Mouse (Mus musculus): ENCODE measurements at regions not wholly inside any gene's neighbourhood (a gene's known extent, or its start where the extent isn't known, plus 50 kb on each side); places are given as distances from the start of the nearest gene placed in this dataset.
"Not testable (repeated sequence)": the region's sequence is repeated elsewhere in the genome, so short reads cannot be mapped to it uniquely, and the experiment has no call there.

DNA sequence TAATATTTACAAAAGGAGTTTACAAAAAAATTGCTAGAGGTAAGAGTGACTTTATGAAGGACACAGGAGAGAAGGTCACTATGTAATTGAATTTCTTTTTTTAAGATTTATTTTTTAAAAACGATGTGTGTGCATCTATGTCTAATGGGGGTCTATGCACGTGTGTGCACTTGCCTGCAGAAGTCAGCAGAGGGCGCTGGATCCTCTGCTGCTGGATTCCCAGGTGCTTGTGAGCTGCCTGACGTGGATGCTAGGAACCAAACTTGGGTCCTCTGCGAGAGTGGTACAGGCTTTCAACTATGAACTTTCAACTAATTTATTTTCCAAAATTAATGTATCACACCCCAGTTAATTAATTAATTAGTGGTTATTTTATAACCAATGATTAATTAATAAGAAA lies 85.0 kb downstream of the Glrx3 start:
- intact Hi-C loops (cut with DNase I), result no loop called here
- no peak for DNase-seq

DNA sequence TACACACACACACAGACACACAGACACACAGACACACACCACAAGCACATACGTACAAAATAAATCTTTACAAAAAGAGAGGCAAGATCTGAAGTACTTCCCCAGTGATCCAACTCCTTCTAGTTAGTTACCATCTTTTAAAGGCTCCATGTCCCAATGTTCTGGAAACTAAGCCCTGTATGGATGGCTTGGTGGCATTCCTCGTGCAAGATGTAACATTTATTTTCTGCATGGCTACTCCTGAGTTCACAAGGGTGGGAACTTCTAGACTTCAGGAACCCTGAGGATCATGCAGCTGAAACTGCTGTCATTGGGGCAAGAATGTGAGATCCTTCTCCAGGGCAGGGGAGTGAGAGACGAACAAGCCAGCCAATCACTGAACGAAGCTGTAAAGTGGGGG lies 96.1 kb downstream of the Glrx3 start:
- intact Hi-C loops (cut with DNase I), result no loop called here
- no peak for DNase-seq

DNA sequence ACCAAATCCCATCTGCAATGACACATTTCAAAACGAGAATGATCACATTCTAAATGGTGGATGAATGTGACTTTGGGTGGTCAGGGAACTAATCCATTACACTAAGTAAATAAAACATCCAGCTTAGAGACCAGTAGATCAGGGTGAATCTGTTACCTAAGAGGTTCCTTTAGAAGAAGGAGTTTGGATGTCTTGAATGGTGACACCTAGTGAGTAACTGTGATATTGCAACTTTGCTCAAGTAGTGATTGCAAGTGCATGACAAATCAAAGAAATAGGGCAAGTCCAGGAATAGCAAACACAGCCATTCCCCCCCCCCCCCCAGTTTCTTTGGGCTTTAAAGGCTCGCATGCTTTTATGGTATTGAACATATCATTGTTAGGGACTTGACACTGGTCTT lies 112.6 kb downstream of the Glrx3 start:
- peak in 1 of 2 experiments; percentile 23 for DNase-seq
- intact Hi-C loops (cut with DNase I), result loop anchor here (2.0 kb wide), 1 partner anchor 71 kb away; no protein-coding TSS in a partner anchor

DNA sequence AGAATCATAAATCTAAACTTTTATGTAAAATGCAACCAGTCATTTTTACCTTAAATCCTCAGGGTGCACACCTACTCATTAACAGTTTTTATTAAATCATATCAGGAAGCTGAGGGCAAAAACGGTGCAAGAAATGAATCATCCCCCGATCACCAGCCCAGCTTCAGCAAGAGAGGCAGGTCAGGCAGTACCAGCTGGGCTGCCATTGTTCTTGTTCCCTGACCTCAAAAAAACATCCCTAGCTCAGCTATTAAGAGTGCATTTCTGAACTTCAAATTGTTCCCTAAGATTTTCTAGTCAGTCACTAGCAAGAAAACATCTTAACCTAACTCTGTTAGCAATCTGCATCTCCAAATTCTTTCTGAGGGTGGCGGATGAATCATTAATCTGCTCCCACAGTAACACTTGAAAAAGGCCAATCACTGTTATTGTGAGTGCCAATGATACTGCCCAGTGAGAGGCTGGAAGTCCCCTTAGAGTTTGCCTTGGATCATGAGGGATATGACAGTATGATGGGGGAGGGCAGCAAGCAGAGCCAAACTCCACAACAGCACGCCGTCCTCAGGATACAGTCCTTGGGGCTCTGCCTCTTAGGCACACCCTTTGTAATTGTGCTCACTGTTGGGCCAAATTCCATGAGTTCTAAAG lies 115.3 kb downstream of the Glrx3 start:
- no peak for DNase-seq
- intact Hi-C loops (cut with DNase I), result no loop called here

DNA sequence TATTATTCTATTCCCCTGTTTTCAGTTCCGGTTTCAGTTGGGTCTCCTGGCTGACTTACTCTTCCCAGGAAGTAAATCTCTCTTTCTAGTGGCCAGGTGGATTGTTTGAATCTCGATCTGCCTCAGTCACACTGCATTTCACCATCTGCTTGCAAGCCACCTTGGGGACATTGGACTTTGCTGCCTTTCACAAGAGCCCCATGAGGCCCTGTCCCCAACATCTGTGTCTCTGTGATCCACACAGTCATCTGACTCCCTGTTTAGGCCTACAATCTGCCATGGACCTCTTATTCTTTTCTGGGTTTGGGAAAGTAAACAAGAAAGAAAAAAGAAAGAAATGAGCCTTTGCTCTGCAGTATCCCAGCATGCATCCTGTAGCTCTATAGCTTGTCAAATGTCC lies 118.1 kb downstream of the Glrx3 start:
- DNase-seq, result no peak
- intact Hi-C loops (cut with DNase I), result no loop called here

DNA sequence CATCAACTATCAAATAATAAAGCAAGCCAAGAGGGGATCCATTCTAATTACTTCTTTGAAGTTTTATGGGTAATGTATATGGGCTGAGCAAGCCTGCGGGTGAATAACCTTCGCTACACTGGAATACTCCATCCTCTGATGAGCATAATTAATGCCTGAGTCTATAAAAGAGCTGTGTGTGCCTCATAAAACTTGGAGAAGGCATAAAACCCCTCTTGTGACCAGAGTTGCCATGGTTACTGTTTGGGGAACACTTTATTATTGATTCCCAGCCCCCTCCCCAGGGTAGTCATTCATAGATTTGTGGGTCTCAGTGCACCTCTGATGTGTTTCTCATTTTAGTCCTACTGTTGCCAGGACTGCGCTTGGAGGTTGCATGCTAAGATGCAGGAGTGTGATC lies 120.0 kb downstream of the Glrx3 start:
- intact Hi-C loops (cut with DNase I), result no loop called here
- DNase-seq, result no peak

DNA sequence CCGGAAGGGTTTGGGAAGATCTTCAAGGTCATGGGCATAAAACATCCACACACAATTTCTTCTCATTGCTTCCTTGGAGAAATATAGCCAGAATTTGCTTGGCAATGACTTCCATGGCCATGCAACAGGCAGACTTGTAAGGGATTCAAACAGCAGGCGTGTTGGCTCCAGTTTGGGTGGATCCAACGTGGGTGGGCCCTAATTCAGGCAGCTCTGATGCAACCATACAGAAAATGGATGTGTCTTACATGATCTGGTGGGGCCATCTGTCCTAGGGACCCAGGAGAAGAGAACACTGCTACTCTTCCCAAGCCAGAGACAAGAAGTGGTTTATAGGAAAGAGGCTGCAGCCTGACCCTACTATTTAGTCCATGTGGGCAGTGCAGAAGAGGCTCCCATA lies 121.5 kb downstream of the Glrx3 start:
- intact Hi-C loops (cut with DNase I), result no loop called here
- DNase-seq, result no peak

DNA sequence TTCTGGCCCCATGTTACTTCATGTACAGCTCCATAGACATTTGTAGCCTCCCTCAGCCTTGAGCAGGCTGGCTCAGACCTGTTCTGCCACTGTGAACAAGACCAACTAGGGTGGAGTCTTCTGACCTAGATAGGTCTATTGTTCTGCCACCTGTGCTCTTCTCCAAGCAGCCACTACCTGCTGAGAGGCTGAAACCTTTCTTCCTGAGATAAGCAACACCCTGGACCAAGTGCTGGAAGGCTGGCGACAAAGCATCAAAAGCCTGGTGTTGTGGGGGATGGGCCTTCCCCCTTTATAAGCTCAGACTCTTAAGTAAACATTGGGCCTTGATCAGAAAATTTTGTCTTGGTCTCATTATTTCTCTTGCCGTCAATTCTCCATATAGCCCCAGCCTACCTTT lies 132.8 kb downstream of the Glrx3 start:
- intact Hi-C loops (cut with DNase I), result no loop called here
- DNase-seq, result no peak

DNA sequence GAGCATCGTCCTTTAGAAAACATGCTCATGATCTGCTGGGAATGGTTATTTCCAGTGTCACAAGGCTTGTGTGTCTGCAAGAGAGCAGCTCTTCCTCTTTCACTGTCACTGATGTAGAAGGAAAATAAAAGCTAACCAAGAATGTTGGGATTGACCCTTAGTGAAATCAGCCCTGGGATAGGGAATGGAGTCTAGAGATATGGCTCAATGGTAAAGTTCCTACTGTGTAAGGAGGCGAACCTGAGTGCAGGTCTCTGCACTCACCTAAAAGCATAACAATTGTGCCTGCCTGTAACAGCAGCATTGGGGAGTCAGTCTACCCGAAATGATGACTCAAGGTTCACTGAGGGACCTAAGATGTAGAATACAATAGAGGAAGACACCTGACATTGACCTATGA lies 138.1 kb downstream of the Glrx3 start:
- intact Hi-C loops (cut with DNase I), result no loop called here
- no peak for DNase-seq

DNA sequence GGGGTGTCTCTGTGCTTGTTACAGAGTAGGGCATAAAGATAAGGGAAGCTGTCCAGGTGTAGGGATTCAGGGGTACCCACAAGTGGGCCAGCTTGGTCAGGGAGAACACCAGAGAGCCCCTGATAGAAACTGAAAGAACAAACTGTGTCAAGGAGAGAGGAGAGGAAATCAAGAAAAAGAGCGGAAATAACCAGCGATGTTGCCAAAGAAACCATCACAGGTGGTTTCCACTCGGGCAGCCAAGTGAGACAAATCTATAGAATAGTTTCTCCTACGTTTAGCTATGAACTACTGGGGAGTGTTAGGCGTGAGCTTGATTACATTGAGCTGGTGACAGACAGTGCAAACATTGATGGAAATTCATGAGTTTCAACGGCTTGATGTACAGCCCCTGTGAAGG lies 138.8 kb downstream of the Glrx3 start:
- intact Hi-C loops (cut with DNase I), result no loop called here
- no peak for DNase-seq

DNA sequence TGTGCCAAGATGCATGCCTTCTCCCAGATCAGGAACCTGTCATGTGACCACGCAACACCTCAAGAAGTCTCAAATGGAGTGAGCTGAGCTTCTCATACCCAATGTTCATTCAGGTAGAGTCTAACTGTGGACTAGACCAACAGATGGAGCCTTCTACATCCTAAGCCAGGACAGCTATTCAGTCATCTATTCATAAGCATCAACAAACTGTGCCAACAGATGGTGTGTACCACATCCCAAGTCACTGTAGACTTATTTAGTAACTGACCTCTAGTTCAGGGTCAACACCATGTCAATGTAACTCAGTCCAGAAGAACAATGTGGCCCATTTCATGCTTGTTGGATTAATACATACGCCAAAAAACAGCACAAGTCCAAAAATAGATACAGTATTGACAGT lies 146.1 kb downstream of the Glrx3 start:
- no peak for DNase-seq
- intact Hi-C loops (cut with DNase I), result no loop called here

DNA sequence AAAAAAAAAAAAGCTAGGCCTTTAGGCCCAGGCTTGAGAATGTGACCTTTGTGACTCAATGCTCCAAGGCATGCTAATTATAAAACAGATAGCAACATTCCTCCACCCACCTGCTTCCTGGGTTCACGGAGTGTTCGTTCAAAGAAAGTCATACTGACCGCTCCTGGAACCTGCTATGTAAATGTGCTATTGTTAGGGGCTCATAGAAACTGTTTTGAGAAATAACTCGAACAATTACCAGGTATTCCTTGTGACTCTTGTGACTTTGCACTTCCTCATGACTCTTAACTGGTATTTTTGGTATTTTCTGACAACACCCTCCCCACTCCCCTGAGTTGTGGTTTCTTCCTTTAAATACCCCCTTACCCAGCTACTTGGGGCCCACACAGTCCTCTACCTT lies 147.5 kb downstream of the Glrx3 start:
- intact Hi-C loops (cut with DNase I), result not testable (repeated sequence)

DNA sequence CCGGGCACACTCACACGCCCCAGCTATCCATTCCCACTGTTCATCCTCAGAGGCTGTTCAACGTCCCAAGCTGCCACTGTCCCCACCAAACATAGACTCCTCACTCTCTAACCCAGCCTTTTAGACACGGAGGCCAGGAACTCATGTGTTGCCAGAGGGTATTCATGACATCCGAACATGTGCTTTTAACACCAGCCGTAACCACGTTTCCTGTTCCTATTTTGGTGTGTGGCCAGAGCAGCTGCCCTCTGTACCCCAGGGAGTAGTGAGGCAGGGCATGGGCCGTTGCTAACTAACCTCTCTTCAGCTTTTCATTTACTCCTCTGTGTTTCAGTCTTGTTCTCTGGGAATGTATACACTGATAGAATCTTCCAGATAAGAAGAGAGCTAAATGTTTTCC lies 156.2 kb downstream of the Glrx3 start:
- intact Hi-C loops (cut with DNase I), result no loop called here
- no peak for DNase-seq

More for the DNA sequence above, 147.5 kb downstream of the Glrx3 start:
- not testable (repeated sequence) for DNase-seq

DNA sequence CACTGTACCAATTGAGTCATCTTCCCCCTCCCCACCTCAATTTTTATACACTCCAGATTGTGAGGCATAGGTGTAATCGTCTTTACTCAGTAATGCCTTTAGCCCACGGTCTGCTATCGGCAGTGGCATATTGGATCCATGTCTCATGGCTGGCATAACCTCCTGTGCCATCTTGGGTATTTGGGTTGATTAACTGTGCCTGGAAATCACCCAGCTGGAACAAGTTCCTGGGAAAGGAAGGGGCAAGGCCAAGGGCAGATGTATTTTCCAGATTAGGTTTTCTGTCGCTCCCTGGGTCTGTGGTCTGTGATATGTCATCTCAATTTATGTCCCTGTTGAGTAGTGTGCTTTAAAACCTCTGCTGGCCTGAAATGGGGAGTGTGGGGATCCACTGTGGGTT lies 158.2 kb downstream of the Glrx3 start:
- DNase-seq, result no peak
- intact Hi-C loops (cut with DNase I), result no loop called here

DNA sequence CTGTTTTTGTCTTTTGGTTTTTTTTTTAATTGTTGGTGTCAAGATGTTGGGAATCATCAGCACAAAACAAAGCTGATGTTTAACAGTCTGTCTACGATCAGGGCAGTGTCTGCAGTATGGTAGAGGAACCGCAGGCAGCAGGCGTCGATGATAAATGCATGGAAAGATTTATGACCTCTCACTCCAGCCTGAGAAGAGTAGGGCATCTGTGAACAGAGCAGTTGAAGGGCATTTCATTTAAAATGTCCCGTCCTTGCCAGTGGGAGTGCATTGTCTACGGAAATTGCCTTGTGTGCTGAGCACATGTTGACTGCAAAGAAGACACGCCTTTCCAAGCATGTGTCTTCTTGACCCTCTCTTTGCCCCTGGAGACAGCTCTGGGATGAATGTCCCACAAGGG lies 158.7 kb downstream of the Glrx3 start:
- DNase-seq, result no peak
- intact Hi-C loops (cut with DNase I), result no loop called here

DNA sequence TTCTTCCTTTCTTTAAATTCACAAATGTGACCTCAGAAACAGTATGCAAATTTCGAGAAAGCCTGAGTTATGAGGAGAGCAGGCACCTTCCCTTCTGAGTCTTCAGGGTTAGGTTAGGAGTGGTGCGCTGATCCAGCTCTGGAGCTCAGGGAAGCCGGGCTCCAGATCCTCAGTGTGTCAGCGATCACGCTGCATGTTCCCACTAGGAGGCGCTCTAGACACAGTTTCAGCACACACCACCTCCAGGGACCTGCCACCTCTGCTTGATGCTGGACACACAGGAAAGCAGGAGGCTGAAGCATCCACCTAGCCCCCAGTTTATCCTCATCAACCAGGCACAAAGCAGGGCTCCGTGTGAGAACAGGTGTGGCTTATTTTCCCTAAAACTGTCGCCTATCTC lies 165.6 kb downstream of the Glrx3 start:
- DNase-seq, result peak; percentile 65 to 79

DNA sequence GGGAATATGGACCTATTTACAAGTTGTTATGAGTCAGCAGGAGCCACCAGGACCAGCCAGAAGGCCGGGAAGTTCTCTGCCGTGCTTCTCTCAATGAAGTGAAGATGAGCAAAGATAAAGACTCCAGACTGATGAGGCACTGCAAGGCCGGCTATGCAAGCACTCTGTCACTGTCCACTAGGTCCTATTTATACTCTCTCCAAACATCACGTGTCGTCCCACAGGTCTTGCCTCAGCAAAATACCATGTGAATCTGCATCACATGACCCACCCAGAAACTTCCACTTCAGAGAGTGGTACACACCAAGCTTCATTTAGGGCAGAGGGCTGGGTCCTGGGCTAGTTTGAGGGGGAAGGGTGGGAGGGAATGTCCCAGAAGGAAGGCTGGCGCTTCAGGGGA lies 172.3 kb downstream of the Glrx3 start:
- intact Hi-C loops (cut with DNase I), result loop anchor here (10.0 kb wide), 1 partner anchor 815 kb away; no protein-coding TSS in a partner anchor
- no peak for DNase-seq

More for the DNA sequence above, 165.6 kb downstream of the Glrx3 start:
- intact Hi-C loops (cut with DNase I), result loop anchor here (1.0 to 10.0 kb wide), 4 partner anchors 182 to 1224 kb away; no protein-coding TSS in a partner anchor

DNA sequence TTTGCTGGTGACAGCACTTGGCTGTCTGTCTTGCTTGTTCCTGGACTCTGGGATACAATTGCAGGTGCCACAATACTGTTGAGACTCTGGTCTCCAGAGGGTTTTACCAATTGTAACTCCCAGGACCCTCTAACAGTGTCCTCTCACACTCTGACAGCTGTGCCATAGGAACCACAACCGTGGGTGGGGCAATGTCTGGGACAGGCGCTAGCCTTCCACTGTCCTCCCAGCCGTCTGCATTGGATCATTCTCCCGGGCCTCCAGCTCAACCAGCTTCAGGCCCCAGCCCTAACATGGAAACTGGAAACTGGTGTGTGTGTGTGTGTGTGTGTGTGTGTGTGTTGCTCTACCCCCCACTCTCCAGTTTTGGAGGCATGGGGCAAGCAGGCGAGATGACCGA lies 173.9 kb downstream of the Glrx3 start:
- DNase-seq, result no peak
- intact Hi-C loops (cut with DNase I), result no loop called here

DNA sequence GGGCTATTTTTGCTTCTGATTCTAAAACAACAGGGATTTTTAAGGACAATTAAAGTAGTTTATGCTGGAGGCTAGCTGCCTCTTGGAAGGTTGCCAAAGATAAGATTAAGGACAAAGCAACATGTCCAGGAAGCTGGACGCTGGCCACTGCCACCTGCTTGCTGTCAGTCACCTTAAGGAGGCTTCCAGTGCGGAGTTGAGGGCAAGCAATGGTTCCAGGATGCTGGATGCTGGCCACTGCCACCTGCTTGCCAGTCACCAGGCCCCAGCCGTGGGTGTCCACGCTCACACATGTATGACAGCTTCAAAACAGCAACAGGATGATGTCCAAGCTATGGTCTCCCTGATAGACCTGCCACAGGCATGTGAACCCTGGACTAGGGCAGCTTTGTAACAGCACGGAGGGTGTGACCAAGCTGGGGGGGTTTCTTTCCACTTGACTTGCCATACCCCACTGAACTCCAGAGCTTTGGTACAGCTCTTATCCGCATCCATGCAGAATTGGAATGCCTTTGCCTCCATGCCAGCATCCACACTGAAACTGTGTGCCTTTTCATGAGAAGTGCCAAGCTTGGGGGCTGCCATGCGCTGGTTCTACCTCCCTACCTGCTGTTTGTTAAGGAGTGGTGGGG lies 174.6 kb downstream of the Glrx3 start:
- intact Hi-C loops (cut with DNase I), result no loop called here
- peak in 1 of 2 experiments; percentile 23 for DNase-seq

DNA sequence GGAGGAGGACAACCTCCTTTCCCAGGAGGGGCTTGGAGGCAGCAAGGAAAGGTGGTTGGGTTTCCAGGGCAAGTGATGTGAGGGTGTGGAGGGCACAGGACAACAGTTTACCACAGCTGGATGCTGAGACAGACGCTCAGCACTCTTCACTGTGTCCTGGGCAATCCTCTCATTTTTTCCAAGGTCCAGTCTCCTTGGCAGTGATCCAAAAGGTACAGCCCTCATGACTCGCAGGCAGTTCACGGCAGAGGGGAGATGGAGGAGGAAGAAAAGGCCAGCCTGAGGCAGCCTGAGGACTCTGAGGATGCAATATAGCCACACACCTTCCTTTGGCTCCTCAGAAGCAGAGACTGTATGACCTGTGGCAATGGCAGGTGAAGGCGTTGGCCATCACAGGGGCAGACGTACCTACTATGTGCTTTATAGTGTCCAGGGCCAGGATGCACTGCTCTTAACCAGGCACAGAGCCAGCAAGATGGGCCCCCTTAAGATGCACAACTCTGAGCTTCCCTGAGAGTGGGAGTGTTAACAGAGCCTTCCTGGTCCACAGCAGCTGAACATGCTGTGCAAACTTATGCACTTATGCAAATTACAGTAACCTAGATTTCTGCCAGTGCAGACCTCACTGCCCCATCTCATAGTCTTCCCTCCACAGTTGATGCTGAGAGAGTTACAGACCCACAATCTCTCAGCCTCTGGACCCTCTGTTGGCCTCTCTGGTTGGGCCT lies 181.2 kb downstream of the Glrx3 start:
- intact Hi-C loops (cut with DNase I), result no loop called here
- no peak for DNase-seq

DNA sequence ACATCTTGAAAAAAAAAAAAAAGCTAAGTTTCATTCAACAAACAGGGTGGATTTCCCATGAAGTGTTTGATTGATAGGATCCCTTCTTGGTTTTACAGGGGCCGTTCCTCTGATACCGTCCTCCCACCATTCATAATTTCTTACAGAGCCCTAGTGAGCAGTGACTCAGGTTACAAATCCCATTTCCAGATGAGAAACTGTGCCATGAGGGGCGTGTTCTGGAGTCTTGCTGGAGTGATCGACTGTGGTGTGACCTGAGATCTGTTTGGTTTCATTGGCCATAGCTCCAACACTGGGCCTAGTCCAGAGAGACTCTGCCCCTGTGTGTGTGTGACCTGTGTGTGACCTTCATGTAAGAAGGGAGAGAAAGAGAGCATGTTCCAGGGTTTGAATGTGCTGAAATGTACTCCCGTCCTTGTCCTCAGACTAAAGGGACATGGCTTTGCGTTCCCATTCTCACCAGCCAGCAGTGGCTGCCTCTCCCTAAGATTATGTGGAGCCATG lies 181.9 kb downstream of the Glrx3 start:
- DNase-seq, result no peak
- intact Hi-C loops (cut with DNase I), result no loop called here

DNA sequence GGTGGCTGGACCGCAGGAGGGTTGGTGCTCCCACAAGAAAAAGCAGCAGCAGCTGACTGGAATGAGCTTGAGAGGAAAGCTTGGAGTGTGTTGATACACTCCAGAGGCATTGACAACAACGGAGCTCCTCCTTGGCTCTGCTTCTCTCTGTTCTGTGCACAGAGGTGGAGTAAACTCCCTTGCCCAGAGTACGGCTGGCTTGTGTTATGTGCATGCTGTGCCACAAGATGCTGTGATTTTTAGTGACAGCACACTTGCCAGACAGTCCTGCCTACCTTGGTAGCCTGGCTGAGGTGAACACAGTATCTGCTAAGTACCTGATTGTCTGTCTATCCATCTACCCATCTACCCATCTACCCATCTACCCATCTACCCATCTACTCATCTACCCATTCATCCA lies 190.9 kb downstream of the Glrx3 start:
- no peak for DNase-seq
- intact Hi-C loops (cut with DNase I), result no loop called here
